Mouse (Mus musculus) subcutaneous adipose tissue, adult 2 months (tissue): ENCODE measurements around the gene 5530400C23Rik. TPM values are rescaled to one million over a fixed set of nuclear protein-coding genes. Genes with fewer than 3 reads are reported as not detected.

Experiments used
- polyA plus RNA-seq: library from polyadenylated mRNA; depleted of rRNA; stranded (reverse); fragments of >200 nt; gene quantifications from 2 replicates; pipeline ENCODE4 v1.2.3, GENCODE M21; 2012; ENCODE audit warnings: low replicate concordance; rRNA removed

The 5530400C23Rik gene
- not detected in 2 replicates for polyA plus RNA-seq

DNA sequence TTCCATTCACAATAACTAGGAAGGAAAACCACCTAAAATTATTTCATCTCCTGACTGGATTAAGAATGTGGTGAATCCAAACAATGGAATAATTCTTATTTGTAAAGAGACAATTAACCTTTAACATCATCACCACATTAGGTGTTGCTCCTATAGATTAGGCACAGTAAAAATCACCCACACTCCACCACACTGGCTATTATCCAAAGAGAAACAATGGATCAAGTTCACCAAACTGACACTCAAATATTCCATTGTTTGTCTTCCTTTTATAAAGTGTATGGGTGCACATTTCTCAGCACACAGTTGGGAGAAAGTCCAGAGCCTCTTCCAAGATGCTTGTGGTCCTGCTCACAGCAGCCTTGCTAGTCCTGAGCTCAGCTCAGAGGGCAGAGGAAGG, at the start of gene 5530400C23Rik:
Gene 5530400C23Rik (plus strand): TSS at position 301 of the 400 bp plus-strand sequence.

Other genes starting within 250 kb of the 5530400C23Rik start
- not detected in 2 replicates for gene Tas2r140, start 236.4 kb upstream of the 5530400C23Rik start, polyA plus RNA-seq
- 105 and 151 TPM in 2 replicates for gene Smim10l1, start 187.3 kb upstream of the 5530400C23Rik start, polyA plus RNA-seq